Mouse (Mus musculus): ENCODE data around the gene Myo15.
"Not testable (repeated sequence)": the region's sequence is repeated elsewhere in the genome, so short reads cannot be mapped to it uniquely, and the experiment has no call there.

Myo15 gene

GRCm38 (mm10) chr11:60508950-60509349 lies 39.8 kb downstream of the Myo15 start:
- DNase-seq = no peak

DNA sequence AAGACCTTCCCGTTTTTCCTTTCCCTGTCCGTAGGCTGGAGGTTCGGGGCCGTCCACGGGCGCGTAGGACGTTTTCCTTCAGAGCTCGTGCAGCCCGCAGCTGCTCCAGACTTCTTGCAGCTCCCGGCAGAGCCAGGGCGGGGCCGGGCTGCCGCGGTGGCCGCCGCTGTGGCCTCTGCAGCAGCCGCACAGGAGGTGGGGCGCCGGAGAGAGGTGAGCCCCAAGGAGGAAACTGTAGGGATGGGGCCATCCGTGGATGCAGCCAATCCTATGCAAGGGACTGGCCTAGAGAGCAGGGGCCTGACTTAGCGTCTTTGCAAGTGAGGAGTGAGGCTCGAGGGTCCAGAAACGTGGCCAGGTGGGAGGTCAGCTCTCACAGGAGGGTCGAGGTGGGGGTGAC lies 40.4 kb downstream of the Myo15 start:
- no peak for DNase-seq

- no peak for DNase-seq
Measured at GRCm38 (mm10) chr11:60511893-60512292, 42.8 kb downstream of the Myo15 start.

DNA sequence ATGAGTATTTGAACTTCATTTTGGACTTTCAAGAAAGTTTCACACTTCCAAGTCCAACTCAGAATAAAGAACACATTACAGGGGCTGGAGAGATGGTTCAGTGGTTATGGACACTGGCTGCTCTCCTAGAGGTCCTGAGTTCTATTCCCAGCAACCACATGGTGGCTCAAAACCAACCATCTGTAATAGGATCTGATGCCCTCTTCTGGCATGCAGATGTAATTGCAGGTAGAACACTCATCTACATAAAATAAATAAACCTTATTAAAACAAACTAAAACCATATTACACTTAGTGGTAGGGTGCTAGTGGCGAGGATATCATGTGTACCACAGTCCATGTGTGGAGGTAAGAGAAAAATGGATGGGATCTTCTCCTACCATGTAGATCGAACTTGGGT lies 43.4 kb downstream of the Myo15 start:
- DNase-seq = no peak

DNA sequence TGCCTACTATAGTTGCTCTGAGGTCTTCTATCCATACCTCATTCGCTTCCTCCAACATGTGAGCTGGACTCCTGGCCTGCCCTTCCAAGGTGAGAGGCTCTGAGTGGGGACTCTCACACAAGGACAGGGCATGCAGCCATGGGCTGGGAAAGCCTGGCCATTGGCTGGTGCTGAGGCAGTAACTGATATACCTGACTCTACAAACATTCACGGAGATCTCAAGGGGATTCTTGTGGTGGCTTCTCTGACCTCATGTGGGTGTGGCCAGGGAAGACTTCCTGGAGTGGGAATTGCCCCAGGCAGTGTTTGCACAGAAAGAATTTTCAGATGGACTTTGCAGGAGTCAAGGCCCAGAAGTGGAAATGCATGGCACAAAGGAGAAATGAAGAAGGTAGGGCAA lies 45.8 kb downstream of the Myo15 start:
- no peak for DNase-seq

DNA sequence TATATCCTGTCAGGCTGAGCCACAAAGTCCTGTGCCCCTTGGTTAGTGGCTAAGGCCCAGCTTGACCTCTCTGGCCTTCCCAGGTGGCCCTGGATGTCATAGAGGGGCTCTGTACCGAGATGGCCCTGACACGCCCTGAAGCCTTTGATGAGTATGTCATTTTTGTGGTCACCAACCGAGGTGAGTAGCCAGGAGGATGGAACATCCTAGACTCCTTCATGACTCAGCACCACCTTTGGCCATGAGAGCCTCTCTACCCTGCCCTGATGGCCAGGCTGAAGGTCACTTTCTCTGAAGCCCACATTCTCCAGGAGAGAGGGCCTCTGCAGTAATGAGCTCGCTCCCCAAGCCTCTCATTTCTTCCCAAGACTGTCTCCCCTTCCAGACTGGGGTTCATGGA lies 49.2 kb downstream of the Myo15 start:
- DNase-seq = no peak

DNA sequence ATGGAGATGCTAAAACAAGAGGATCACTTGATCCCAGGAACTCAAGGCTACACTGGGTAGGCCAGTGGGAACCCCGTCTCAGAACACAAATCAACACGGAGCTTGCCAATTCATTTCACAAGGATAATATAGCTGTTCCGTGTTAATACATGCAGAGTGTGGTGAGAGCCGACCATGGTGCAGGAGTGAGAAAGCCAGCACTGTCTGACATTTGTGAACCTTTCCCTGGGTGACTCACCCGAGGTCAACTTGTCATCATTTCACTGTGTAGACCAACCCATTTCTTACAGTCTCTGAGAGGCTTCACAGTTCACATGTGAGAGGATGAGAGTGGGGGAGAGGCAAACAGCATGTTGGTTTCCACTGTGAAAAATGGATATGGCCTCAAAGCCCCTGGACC lies 52.9 kb downstream of the Myo15 start:
- no peak for DNase-seq

DNA sequence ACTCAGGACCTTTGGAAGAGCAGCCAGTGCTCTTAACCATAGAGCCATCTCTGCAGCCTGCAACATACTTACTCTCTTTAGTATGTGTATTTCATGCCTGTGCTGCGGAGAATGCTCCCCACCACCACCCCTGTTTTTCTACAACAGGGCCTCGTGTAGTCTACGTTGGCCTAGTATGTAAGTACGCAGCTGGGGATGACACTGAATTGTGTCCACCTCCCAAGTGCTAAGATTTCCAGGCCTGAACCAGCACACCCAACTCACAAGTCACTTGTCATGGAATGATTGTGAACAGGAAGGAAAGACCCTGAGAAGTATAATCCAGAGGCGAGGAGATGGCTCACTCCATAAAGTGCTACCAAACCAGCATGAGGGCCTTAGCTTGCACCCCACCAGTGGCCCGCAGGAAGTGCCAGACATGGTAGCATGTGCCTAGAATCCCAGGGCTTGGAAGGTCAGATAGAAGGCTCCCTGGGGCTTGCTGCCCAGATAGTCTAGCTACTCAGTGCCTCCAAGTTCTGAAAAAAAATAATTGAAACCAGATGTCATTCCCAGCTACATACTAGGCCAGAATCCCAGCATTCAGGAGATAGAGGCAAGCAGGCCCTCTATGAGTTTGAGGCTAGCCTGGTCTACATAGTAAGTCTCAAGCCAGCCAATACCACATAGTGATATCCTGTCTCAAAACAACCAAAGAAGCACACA lies 53.7 kb downstream of the Myo15 start:
- no peak for DNase-seq

DNA sequence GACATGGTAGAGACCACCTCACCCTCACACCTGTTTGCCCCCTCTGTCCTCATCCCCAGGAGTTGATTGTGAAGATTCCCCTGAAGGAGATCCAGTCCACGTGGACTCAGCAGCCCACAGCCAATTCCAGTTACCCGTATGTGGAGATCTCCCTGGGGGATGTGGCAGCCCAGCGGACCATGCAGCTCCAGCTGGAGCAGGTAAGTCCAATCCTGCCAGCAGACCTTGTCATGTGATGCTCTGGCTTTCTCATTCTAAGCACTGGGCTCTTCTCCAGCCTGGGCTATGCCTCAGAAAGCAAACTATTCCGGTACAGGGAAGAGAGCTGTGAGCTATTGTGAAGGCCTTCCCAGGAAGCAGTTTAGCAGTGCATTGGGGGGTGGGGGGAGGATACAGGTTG lies 57.3 kb downstream of the Myo15 start:
- no peak for DNase-seq

- no peak for DNase-seq
Measured at GRCm38 (mm10) chr11:60535676-60536075, 66.5 kb downstream of the Myo15 start.

DNA sequence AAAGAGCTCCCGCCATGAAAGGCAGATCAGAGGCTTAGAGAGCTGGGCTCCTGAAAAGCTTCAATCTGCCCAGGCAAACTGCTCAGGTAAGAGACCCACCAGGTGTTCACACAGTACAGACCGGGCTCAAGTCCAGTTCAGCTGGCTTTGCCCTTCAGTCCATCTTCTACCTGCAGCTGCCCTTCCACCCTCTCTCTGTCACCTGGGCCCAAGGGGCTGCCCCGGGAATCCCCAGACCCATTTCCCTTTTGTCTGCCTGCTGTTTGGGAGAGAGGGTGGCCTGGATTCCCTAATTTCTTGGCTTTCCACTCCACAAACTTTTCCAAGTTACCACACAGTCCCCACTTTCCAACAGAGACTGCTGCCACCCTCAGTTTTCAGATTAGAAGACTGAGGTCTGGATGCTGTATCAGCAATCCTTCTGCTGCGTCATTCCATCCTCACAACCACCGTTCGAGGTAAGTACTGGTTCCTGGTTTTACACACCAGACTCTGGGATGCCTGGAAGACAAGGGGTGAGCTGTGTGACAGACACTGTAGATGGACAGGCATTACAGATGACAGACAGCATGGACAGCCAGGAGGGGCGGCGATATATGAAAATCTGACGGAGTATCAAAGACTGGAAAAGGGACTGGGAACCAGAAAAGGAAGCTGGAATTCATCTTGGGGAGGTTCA lies 67.2 kb downstream of the Myo15 start, which contains the start of gene Alkbh5:
Gene Alkbh5 (plus strand): TSS at position 202 of the 679 bp plus-strand sequence.
- peak; percentile 19 to 40 for DNase-seq

DNA sequence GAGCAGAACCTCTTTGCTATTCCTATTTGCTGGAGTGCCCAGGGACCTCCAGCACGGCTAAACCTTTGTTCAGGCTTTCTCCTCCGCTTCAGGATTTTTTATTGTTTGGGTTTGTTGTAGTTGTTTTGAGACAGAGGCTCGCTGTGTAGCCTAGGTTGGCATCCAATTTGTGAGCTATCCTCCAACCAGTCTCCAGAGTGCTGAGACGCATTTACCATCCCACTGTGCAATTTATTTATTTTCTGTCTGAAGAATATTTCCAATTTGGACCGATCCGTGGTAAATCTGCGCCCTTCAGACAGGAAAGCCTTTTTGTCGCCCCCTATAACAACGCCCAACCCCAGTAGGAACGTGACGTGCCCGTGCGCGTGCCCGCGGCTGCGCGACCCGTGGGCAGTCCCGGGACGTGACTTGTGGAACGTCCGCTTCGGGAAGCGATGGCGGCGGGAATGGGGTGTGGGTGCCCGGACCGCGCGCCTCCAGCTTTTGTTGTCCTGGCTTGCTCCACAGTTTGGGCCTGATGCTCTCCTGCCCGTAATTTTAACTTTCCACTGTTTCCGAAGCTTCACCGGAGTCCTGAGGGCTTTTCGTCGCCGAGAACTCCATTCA lies 67.8 kb downstream of the Myo15 start:
- DNase-seq = peak; percentile 90 to 93

- peak; percentile 96 for DNase-seq
Measured at GRCm38 (mm10) chr11:60537468-60538347, 68.6 kb downstream of the Myo15 start.

DNA sequence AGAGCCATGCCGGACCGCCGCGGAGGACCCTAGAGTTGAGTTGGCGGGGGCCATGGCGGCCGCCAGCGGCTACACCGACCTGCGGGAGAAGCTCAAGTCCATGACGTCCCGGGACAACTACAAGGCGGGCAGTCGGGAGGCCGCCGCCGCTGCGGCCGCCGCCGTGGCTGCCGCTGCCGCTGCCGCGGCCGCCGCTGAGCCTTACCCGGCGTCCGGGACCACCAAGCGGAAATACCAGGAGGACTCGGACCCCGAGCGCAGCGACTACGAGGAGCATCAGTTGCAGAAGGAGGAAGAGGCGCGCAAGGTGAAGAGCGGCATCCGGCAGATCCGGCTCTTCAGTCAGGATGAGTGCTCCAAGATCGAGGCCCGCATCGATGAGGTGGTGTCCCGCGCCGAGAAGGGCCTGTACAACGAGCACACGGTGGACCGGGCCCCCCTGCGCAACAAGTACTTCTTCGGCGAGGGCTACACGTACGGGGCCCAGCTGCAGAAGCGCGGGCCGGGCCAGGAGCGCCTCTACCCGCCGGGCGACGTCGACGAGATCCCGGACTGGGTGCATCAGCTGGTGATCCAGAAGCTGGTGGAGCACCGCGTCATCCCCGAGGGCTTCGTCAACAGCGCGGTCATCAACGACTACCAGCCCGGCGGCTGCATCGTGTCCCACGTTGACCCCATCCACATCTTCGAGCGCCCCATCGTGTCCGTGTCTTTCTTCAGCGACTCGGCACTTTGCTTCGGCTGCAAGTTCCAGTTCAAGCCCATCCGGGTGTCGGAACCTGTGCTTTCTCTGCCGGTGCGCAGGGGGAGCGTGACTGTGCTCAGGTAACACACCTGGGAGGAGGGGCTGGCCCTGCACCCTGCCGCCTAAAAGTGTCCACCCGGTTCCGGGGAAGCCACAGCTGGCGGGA lies 69.5 kb downstream of the Myo15 start:
- DNase-seq = peak; percentile 32 to 40

- no peak for DNase-seq
Measured at GRCm38 (mm10) chr11:60539540-60539939, 70.4 kb downstream of the Myo15 start.

- no peak for DNase-seq
Measured at GRCm38 (mm10) chr11:60540002-60540610, 71.0 kb downstream of the Myo15 start.

- no peak for DNase-seq
Measured at GRCm38 (mm10) chr11:60540761-60541160, 71.6 kb downstream of the Myo15 start.

DNA sequence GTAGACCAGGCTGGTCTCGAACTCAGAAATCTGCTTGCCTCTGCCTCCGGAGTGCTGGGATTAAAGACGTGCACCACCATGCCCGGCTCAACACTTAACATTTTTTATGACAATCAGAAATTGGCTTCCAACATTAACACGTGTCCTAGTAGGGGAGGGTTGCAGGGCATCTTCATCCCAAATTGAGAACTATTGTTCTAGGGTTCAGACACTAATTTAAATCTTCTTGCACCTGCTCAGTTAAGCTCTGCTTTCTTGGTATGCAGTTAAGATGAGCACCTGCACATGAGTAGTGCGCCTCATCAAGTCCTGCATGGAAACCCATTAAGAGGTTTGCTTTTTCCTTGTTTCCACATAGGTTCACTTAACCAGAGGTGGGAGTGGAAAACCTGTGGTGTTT lies 72.7 kb downstream of the Myo15 start:
- no peak for DNase-seq

DNA sequence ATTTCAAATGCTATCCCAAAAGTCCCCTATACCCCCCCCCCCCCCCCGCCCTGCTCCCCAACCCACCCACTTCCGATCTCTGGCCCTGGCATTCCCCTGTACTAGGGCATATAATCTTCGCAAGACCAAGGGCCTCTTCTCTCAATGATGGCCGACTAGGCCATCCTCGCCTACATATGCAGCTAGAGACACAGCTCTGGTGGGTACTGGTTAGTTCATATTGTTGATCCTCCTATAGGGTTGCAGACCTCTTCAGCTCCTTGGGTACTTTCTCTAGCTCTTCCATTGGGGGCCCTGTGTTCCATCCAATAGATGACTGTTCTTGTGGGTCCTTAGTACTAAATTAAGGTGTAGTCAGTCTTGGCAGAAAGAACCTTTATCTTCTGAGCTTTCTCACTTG lies 74.1 kb downstream of the Myo15 start:
- DNase-seq = not testable (repeated sequence)

- DNase-seq = no peak
Measured at GRCm38 (mm10) chr11:60545433-60545832, 76.3 kb downstream of the Myo15 start.

DNA sequence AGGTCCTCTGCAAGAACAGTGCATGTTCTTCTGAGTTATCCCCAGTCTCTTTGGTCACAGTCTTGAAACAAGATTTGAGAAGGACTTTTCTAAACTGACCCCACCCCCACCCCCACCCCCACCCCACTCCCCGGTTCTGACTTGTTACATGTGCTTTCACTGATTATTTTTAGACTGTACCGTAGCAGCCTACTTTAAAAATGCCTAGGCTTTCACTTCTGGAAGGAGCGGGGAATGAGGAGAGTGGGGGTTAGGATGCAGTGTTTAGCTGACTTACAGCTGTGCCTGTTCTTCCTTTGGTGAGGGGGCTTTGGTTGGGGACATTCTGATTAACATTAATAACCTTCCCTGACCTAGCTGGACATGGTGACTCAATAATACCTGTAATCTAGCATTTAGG lies 79.0 kb downstream of the Myo15 start:
- no peak for DNase-seq

- DNase-seq = no peak
Measured at GRCm38 (mm10) chr11:60553091-60553490, 84.0 kb downstream of the Myo15 start.

Measured in cerebellum, postnatal 36 days (tissue).